Mouse (Mus musculus) Patski (cell line): Measurements from ENCODE around the gene B3gnt3. TPM values are rescaled to one million over a fixed set of nuclear protein-coding genes. Genes with fewer than 3 reads are reported as not detected.

Source experiments
- ATAC-seq: fragments of 100-300 bp; one replicate; pipeline ENCODE4 v1.8.0; 2021
- CTCF ChIA-PET: fragments of 350-600 bp; sonication (Branson Sonifier 250); formaldehyde crosslinking; loops from one replicate; lab custom pipeline; 2022; ENCODE audit warnings: inconsistent platforms; lab: Charles Lee
- POLR2A ChIA-PET: fragments of 350-600 bp; sonication (Branson Sonifier 250); formaldehyde crosslinking; loops from one replicate; lab custom pipeline; 2022; ENCODE audit warnings: antibody characterized with exemption, inconsistent platforms; lab: Charles Lee
- DNase-seq: peaks from one replicate; pipeline ENCODE4 v3.0.0-alpha.2; 2011; ENCODE audit warnings: low read depth, low spot score
- H3K27me3 ChIP-seq: fragments of 371-371 bp; one replicate; pipeline ENCODE4 v1.5.1; 2021
- CTCF ChIP-seq: fragments of 100-300 bp; IDR thresholded peaks from one replicate; pipeline ENCODE4 v1.5.1; 2021
- in situ Hi-C: fragments of 300-500 bp; cut with MboI; formaldehyde crosslinking; loops from 3 replicates; pipeline ENCODE4 v1.11.1; 2018; ENCODE audit warnings: low pct_unique_long_range_greater_than_20kb, mixed read lengths
- polyA plus RNA-seq: library from polyadenylated mRNA; unstranded; gene quantifications from one replicate; pipeline ENCODE4 v1.2.3, GENCODE M21; 2021

The B3gnt3 gene
- polyA plus RNA-seq, 1 experiment from 2014 or later: 1.4 TPM

DNA sequence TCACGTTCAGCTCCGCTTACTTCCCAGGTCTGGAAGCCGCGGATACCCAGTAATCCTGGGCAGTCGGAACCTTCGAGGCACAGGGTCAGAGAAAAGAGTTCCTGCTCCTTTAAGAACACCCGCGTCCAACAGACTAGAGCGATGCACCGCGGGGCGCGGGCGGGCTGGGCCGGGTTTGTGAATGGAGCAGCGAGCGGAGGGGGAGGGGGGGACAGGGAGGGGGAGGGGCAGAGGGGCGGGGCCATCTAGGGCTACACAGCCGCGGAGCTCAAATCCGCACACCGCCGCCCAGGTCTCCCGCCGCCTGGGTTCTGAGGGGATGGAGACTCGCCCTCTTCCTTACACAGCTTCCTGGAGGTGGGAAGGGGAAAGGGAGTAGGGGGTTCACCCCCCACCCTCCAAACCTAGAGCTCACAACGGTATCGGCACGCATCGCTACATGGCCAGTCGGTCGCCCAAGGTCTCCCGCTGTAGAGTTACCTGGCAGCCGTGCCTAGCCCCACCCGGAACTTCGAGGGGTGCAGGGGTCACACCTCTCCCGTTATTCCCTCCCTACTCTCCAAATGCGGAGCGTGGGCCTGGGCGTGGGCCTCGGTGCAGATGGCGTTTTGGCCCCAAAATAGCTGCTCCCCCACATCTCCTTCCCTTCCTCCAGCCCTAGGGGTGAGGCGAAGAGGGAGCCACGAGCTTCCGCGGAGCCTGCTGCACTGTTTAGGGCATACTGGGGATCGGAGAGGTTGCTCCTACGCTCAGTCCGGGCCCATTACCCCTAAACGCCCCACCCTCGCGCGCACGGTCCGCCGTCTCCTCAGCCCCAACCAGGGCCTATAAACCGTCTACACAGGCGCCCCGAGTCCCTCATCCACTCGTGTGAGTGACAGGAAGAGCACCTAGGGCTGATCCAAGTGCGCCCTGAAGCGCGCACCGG lies 30.7 kb downstream of the B3gnt3 start:
- in situ Hi-C loops: no loop called here
- peak; percentile 39 for ATAC-seq
- no peaks in the 10 kb centered on the region for H3K27me3 ChIP-seq
- POLR2A ChIA-PET: interaction anchor here (0.7 kb wide), 1 partner anchor 9 kb away, joined by 3 read pairs; no protein-coding TSS in a partner anchor
- DNase-seq: no peak
- no peak for TF ChIP-seq CTCF
- CTCF ChIA-PET: interaction anchor here (1.1 kb wide), 1 partner anchor 10 kb away, joined by 4 read pairs; no protein-coding TSS in a partner anchor

DNA sequence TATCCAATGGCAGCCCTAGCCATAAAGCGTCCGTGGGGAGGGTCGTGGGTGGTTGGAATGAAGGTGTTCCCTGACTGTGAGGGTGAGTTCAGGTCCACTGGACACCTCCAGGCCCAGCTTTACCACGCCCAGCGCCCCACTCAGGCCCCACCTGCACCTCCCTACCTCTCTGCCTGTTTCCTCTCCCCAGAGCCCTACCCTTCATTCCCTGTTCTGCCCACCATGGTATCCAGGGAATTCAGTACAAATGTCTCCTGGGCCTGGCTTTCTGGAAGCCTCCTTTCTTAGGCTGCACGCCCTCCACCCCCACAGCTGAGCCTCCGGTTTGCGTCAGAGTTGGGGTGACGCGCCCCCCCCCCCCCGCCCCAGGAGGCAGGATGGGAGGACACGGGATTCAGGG lies 31.4 kb downstream of the B3gnt3 start:
- H3K27me3 ChIP-seq: no peaks in the 10 kb centered on the region
- ATAC-seq (no peak), DNase-seq (no peak)
- no peak for TF ChIP-seq CTCF
- CTCF ChIA-PET: interaction anchor here (1.1 kb wide), 1 partner anchor 10 kb away, joined by 4 read pairs; no protein-coding TSS in a partner anchor
- in situ Hi-C loops: no loop called here
- POLR2A ChIA-PET: no interaction called here

GRCm38 (mm10) chr8:71668220-71668975 lies 33.2 kb downstream of the B3gnt3 start:
- DNase-seq (no peak), ATAC-seq (no peak)
- ChIA-PET POLR2A (interaction anchor here (1.1 kb wide), 1 partner anchor 42 kb away, joined by 4 read pairs; no protein-coding TSS in a partner anchor), CTCF (no interaction called here)
- no peaks in the 10 kb centered on the region for H3K27me3 ChIP-seq
- TF ChIP-seq CTCF: no peak
- in situ Hi-C loops: no loop called here

DNA sequence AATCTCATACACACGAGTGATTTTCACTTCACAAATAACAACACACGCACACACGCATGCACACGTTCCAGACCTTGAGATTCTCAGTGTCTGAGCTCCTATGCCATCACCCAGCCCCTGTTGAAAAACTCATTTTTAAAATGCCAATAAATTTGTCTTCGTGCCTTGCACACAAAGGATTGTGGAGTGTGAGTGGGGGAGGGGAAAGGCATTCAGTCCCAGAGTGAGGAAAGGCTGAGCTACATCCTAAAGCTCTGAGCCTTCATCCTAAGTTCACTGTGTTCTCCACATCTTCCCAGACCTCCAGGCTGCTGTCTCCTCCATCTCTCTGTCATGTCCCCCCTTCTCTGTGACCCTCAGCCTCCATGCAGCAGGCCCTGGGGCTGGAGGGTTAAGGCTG lies 34.3 kb downstream of the B3gnt3 start:
- CTCF ChIA-PET: no interaction called here
- in situ Hi-C loops: no loop called here
- no peaks in the 10 kb centered on the region for H3K27me3 ChIP-seq
- TF ChIP-seq CTCF: no peak
- POLR2A ChIA-PET: no interaction called here
- ATAC-seq (no peak), DNase-seq (no peak)

DNA sequence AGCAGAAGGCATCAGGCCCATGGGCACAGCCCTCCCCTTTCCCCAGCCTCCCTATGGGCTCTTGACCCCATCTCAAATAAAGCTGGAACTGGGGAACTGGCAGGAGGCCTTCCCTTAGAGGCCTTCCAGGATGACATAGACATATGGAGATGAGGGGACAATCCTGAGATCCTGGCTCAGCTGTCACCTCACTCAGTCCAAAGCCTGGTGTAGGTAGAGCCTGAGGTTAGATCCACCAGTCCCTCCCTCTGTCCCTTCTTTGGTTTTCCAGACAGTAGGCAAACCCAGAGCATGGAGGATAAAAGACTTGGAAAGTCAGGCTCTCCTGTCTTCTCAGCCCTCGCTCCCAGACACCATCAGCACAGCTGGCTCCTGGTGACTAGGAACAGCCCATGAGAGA lies 34.7 kb downstream of the B3gnt3 start:
- ATAC-seq (no peak), DNase-seq (no peak)
- CTCF ChIA-PET: interaction anchor here (1.5 kb wide), 1 partner anchor 105 kb away, joined by 4 read pairs; no protein-coding TSS in a partner anchor
- TF ChIP-seq CTCF: no peak
- in situ Hi-C loops: no loop called here
- POLR2A ChIA-PET: no interaction called here
- H3K27me3 ChIP-seq: no peaks in the 10 kb centered on the region

GRCm38 (mm10) chr8:71665331-71666130 lies 36.1 kb downstream of the B3gnt3 start:
- no peak for TF ChIP-seq CTCF
- in situ Hi-C loops: no loop called here
- POLR2A ChIA-PET: no interaction called here
- H3K27me3 ChIP-seq: no peaks in the 10 kb centered on the region
- ATAC-seq (peak; percentile 36), DNase-seq (no peak)
- CTCF ChIA-PET: interaction anchor here (1.5 kb wide), 1 partner anchor 104 kb away, joined by 4 read pairs; no protein-coding TSS in a partner anchor

DNA sequence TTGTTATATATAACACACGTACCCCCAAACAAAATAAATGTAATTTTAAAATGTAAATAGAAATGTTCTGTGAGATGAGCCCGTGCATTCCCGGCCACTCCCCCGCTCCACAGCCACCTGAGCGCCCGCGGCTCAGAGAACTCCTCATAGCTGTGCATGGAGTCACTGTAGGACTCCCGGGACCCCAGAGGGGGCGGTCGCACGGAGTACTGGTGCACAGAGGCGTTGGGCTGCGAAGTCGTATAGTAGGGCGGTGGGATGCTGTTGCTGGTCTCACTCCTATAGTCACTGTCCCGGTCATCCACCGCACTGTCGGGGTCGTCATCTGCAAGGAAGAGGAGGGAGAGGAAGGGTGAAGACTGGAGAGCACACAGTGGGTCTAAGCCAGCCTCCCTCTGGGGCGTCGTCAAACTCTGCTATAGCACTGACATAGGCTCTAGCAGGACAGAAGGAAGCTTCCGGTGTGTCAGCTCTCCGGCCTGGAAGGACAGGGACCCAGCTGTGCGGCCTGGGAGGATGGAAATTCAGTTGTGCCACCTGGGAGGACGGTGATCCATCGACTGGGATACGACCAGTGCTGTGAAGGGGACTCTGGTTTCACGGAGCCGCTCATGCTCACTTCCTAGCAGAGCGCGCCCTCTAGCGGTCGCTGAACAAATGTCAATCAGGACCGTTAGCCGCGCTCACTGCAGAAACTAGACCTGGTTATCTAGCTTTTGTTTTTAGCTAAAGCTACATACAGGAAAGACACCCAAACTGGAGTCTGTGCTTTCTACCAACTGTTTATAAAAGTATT lies 41.1 kb downstream of the B3gnt3 start:
- no peaks in the 10 kb centered on the region for H3K27me3 ChIP-seq
- ATAC-seq (peak; percentile 34), DNase-seq (no peak)
- no peak for TF ChIP-seq CTCF
- in situ Hi-C loops: loop anchor here (5.0 kb wide), 1 partner anchor 98 kb away; no protein-coding TSS in a partner anchor
- POLR2A ChIA-PET: interaction anchor here (1.2 kb wide), 1 partner anchor 67 kb away, joined by 4 read pairs; no protein-coding TSS in a partner anchor
- CTCF ChIA-PET: interaction anchor here (0.6 to 4.2 kb wide), 35 partner anchors 9 to 196 kb away, joined by 3 to 23 read pairs (median 4); partner anchors contain the start of genes Jak3, Mrpl34, Nxnl1 and Pgls

- no peak for ATAC-seq
- H3K27me3 ChIP-seq: no peaks in the 10 kb centered on the region
- TF ChIP-seq CTCF: no peak
- CTCF ChIA-PET: interaction anchor here (0.9 to 4.2 kb wide), 8 partner anchors 10 to 105 kb away, joined by 3 to 23 read pairs (median 5); partner anchors contain the start of genes Jak3, Nxnl1 and Slc27a1
- in situ Hi-C loops: loop anchor here (5.0 kb wide), 1 partner anchor 97 kb away; no protein-coding TSS in a partner anchor
- POLR2A ChIA-PET: no interaction called here
- DNase-seq: no peak
Observed at GRCm38 (mm10) chr8:71659751-71660150, 41.8 kb downstream of the B3gnt3 start.

DNA sequence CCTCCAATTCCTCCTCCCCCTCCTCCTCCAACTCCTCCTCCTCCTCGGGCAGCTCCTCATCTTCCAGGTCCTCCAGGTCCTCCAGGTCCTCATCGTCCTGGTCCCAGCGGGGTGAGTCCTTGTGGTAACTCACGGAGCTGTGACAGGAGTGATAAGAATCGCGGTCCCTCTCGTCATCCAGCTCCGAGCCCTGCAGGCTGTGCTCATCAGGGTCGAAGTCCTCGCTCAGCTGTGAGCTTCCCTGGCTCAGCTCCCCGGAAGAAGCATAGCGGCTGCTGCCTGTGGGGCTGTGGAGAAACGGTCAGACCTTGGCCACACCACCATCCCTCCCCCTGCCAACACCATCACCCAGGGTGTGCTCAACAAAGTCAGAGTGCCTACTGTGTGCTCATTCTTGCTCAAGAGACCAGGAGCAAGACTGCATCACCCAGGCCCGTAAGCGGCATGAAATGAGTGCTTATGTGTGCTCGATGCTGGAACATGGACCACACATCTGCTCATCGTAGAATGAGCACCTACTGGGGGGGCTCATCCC lies 43.0 kb downstream of the B3gnt3 start:
- TF ChIP-seq CTCF: no peak
- no peaks in the 10 kb centered on the region for H3K27me3 ChIP-seq
- CTCF ChIA-PET: interaction anchor here (1.2 to 4.2 kb wide), 3 partner anchors 44 to 103 kb away, joined by 3 to 23 read pairs (median 3); no protein-coding TSS in a partner anchor
- POLR2A ChIA-PET: no interaction called here
- no peak for ATAC-seq
- in situ Hi-C loops: no loop called here
- no peak for DNase-seq
